Mouse (Mus musculus) liver, adult (tissue): ENCODE data around the gene Rhof.

Source experiments
- GATA4 ChIP-seq: IDR thresholded peaks from 2 replicates; pipeline ENCODE4 v1.6.1; 2014; ENCODE audit warnings: mild to moderate bottlenecking, low read length; ENCODE audit not compliant: insufficient replicate concordance

Gene Rhof

GRCm38 (mm10) chr5:123075576-123076418 lies 56.7 kb downstream of the Rhof start:
- TF ChIP-seq GATA4 = no peak

GRCm38 (mm10) chr5:123068714-123069113 lies 63.8 kb downstream of the Rhof start:
- TF ChIP-seq GATA4 = no peak

- no peak for TF ChIP-seq GATA4
These were observed 64.4 kb downstream of the Rhof start, which contains the start of gene Tmem120b for GRCm38 (mm10) chr5:123068115-123068514. Tmem120b (plus strand) TSS chr5:123068415.

- TF ChIP-seq GATA4 = no peak
These were observed 65.0 kb downstream of the Rhof start for GRCm38 (mm10) chr5:123067395-123067995.

- TF ChIP-seq GATA4 = no peak
These were observed 68.3 kb downstream of the Rhof start for GRCm38 (mm10) chr5:123064207-123064606.

- TF ChIP-seq GATA4 = no peak
These were observed 69.4 kb downstream of the Rhof start for GRCm38 (mm10) chr5:123063141-123063540.

GRCm38 (mm10) chr5:123060706-123061401 lies 71.6 kb downstream of the Rhof start:
- no peak for TF ChIP-seq GATA4

GRCm38 (mm10) chr5:123059757-123060520 lies 72.6 kb downstream of the Rhof start:
- no peak for TF ChIP-seq GATA4

GRCm38 (mm10) chr5:123058251-123059102 lies 74.0 kb downstream of the Rhof start:
- no peak for TF ChIP-seq GATA4

GRCm38 (mm10) chr5:123057366-123058250 lies 74.9 kb downstream of the Rhof start:
- peak; percentile 33; the same call in 1 of the 2 replicates for TF ChIP-seq GATA4
